Mouse (Mus musculus): Measurements from ENCODE around the gene Katnal1. TPM values are rescaled to one million over a fixed set of nuclear protein-coding genes. Genes with fewer than 3 reads are reported as not detected.

Gene Katnal1
- 6.4 and 6.9 TPM in 2 replicates for polyA plus RNA-seq (2015; fragmentation: Nextera tagmentation; extraction: Ambion mirVana)

DNA sequence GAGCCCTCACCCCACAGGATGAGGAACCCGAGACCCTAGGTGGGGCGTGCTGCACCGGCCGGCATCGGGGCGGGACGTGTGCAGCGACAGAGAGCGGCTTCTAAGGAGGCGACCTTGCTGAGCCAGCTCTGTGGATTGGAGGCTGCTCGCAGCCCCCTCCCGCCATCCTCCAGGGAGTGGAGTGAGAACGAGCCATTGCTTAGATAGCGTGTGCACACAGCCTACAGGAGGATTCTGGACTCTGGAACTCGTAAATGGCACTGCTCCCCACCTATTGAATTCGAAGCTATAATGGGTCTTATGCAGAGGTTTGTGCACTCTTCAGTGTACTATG, at the start of gene Katnal1:
TSS of gene Katnal1 (minus strand) at position 205 of the 334 bp plus-strand sequence.
- 3% methylated on average over 16 of the region's 16 CpGs for WGBS
- Histone ChIP-seq H3K27ac (ENCODE audit: low read length) (peak within 1 kb of the TSS; percentile 93), H3K27me3 (replicated peaks; ENCODE audit: control insufficient read depth, insufficient read depth, low read length) (no peaks in the 10 kb centered on the region), H3K9ac (ENCODE audit: low read depth, low read length) (peak within 1 kb of the TSS; percentile 92), H3K4me3 (ENCODE audit: low read length) (peak within 1 kb of the TSS; percentile 92), H3K36me3 (ENCODE audit: control insufficient read depth, insufficient read depth, low read length) (no peaks in the 10 kb centered on the region), H3K9me3 (ENCODE audit: control insufficient read depth, low read length) (no peaks in the 10 kb centered on the region), H3K4me1 (ENCODE audit: control insufficient read depth, insufficient read depth, low read length) (peaks cover 14% of the 10 kb centered on the region), H3K4me2 (ENCODE audit: low read depth, low read length) (peak within 1 kb of the TSS; percentile 92)
- no peak for ATAC-seq

DNA sequence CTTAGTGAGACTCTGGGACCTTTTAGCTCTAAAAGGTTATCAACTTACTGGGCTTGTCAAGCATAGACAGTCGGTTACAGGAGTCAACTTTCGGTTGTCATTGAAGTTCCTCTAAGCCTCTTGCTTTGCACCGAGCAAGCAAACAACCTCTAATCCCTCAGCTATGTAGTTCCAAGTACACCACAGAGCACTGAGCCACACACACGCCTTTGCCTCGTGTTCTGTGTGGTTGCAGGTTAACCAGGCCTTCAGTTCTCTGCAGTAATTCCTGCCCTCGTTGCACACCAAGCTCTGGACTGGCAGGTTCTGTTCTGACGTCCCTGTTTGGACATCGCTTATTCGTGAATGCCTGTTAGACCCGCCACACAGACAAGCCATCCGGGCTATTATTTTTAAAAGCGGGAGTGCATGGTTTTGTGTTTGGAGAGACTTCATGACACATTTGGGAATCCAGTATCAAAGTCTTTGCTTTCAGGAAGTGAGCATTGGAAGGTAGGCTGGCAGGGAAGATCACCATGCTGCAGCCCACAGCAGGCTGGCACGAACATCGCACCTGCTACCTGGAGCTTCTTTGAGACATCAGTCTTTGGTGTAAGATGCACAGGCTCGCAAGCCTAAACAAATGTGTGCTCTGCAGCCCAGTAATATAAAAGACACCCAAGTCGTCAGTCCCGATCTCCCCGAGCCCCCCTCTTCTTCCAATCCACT, 49.5 kb upstream of the Katnal1 start:
- peak; percentile 83 for ATAC-seq
- Histone ChIP-seq H3K4me1 (ENCODE audit: control insufficient read depth, insufficient read depth, low read length) (peaks cover 7% of the 10 kb centered on the region), H3K4me3 (ENCODE audit: low read length) (no peak overlapping the region), H3K36me3 (ENCODE audit: control insufficient read depth, insufficient read depth, low read length) (no peaks in the 10 kb centered on the region), H3K9ac (ENCODE audit: low read depth, low read length) (no peak overlapping the region; the same call in 1 of the 2 replicates), H3K9me3 (ENCODE audit: control insufficient read depth, low read length) (peaks cover under 1% of the 10 kb centered on the region; the same call in 1 of the 2 replicates), H3K27me3 (replicated peaks; ENCODE audit: control insufficient read depth, insufficient read depth, low read length) (no peaks in the 10 kb centered on the region), H3K27ac (ENCODE audit: low read length) (peak overlapping the region; percentile 79), H3K4me2 (ENCODE audit: low read depth, low read length) (no peak overlapping the region)
- WGBS, result 50% methylated on average over 18 of the region's 18 CpGs

GRCm38 (mm10) chr5:148977698-148978457, 48.8 kb upstream of the Katnal1 start:
- WGBS, result 25% methylated on average over 14 of the region's 14 CpGs
- H3K4me1 ChIP-seq (ENCODE audit: control insufficient read depth, insufficient read depth, low read length), result peaks cover 7% of the 10 kb centered on the region
- no peaks in the 10 kb centered on the region for H3K27me3 ChIP-seq (replicated peaks; ENCODE audit: control insufficient read depth, insufficient read depth, low read length)
- H3K27ac ChIP-seq (ENCODE audit: low read length), result peak overlapping the region; percentile 79
- H3K9ac ChIP-seq (ENCODE audit: low read depth, low read length), result no peak overlapping the region
- ATAC-seq, result peak; percentile 38
- no peak overlapping the region for H3K4me2 ChIP-seq (ENCODE audit: low read depth, low read length)
- H3K4me3 ChIP-seq (ENCODE audit: low read length), result no peak overlapping the region
- no peaks in the 10 kb centered on the region for H3K36me3 ChIP-seq (ENCODE audit: control insufficient read depth, insufficient read depth, low read length)
- H3K9me3 ChIP-seq (ENCODE audit: control insufficient read depth, low read length), result no peaks in the 10 kb centered on the region; the same call in 1 of the 2 replicates

GRCm38 (mm10) chr5:148976876-148977275, 47.8 kb upstream of the Katnal1 start:
- no peak for ATAC-seq
- Histone ChIP-seq H3K9me3 (ENCODE audit: control insufficient read depth, low read length) (no peaks in the 10 kb centered on the region; the same call in 1 of the 2 replicates), H3K27ac (ENCODE audit: low read length) (no peak overlapping the region), H3K27me3 (replicated peaks; ENCODE audit: control insufficient read depth, insufficient read depth, low read length) (no peaks in the 10 kb centered on the region), H3K4me1 (ENCODE audit: control insufficient read depth, insufficient read depth, low read length) (peaks cover 7% of the 10 kb centered on the region), H3K36me3 (ENCODE audit: control insufficient read depth, insufficient read depth, low read length) (no peaks in the 10 kb centered on the region), H3K4me3 (ENCODE audit: low read length) (no peak overlapping the region), H3K9ac (ENCODE audit: low read depth, low read length) (no peak overlapping the region), H3K4me2 (ENCODE audit: low read depth, low read length) (no peak overlapping the region)
- WGBS, result 84% methylated on average over 8 of the region's 8 CpGs

- H3K27ac ChIP-seq (ENCODE audit: low read length), result no peak overlapping the region
- no peaks in the 10 kb centered on the region for H3K36me3 ChIP-seq (ENCODE audit: control insufficient read depth, insufficient read depth, low read length)
- 91% methylated on average over 12 of the region's 12 CpGs for WGBS
- H3K9me3 ChIP-seq (ENCODE audit: control insufficient read depth, low read length), result no peaks in the 10 kb centered on the region
- H3K4me1 ChIP-seq (ENCODE audit: control insufficient read depth, insufficient read depth, low read length), result peaks cover 7% of the 10 kb centered on the region
- no peak for ATAC-seq
- no peaks in the 10 kb centered on the region for H3K27me3 ChIP-seq (replicated peaks; ENCODE audit: control insufficient read depth, insufficient read depth, low read length)
- no peak overlapping the region for H3K4me3 ChIP-seq (ENCODE audit: low read length)
- H3K9ac ChIP-seq (ENCODE audit: low read depth, low read length), result no peak overlapping the region
- no peak overlapping the region for H3K4me2 ChIP-seq (ENCODE audit: low read depth, low read length)
Measured at GRCm38 (mm10) chr5:148975035-148975434, 45.9 kb upstream of the Katnal1 start.

- Histone ChIP-seq H3K4me2 (ENCODE audit: low read depth, low read length) (no peak overlapping the region), H3K4me1 (ENCODE audit: control insufficient read depth, insufficient read depth, low read length) (peaks cover 17% of the 10 kb centered on the region), H3K9ac (ENCODE audit: low read depth, low read length) (no peak overlapping the region), H3K36me3 (ENCODE audit: control insufficient read depth, insufficient read depth, low read length) (no peaks in the 10 kb centered on the region), H3K27me3 (replicated peaks; ENCODE audit: control insufficient read depth, insufficient read depth, low read length) (no peaks in the 10 kb centered on the region), H3K27ac (ENCODE audit: low read length) (no peak overlapping the region), H3K9me3 (ENCODE audit: control insufficient read depth, low read length) (no peaks in the 10 kb centered on the region), H3K4me3 (ENCODE audit: low read length) (no peak overlapping the region)
- 28% methylated on average over 6 of the region's 6 CpGs for WGBS
- no peak for ATAC-seq
Measured at GRCm38 (mm10) chr5:148973019-148973668, 44.0 kb upstream of the Katnal1 start.

DNA sequence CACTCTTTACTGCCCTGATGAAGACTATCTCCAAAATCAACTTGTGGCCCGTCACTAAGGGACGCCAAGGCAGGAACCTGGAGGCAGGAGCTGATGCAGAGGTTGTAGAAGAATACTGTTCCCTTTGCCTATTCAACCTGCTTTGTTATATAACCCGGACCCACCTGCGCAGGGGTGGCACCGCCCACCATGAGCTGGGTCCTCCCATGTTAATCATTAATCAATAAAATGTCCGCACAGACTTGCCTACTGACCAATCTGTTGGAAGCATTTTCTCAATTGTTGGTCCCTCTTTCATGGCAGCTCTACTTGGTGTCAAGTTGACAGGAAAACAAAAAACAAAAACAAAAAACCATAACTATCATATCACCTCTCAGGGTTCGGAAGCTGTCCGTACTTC, 43.0 kb upstream of the Katnal1 start:
- Histone ChIP-seq H3K9ac (ENCODE audit: low read depth, low read length) (no peak overlapping the region), H3K4me3 (ENCODE audit: low read length) (no peak overlapping the region), H3K9me3 (ENCODE audit: control insufficient read depth, low read length) (no peaks in the 10 kb centered on the region), H3K27me3 (replicated peaks; ENCODE audit: control insufficient read depth, insufficient read depth, low read length) (no peaks in the 10 kb centered on the region), H3K4me1 (ENCODE audit: control insufficient read depth, insufficient read depth, low read length) (peaks cover 10% of the 10 kb centered on the region), H3K27ac (ENCODE audit: low read length) (no peak overlapping the region), H3K36me3 (ENCODE audit: control insufficient read depth, insufficient read depth, low read length) (no peaks in the 10 kb centered on the region), H3K4me2 (ENCODE audit: low read depth, low read length) (no peak overlapping the region)
- ATAC-seq, result no peak
- WGBS, result 77% methylated on average over 8 of the region's 8 CpGs

DNA sequence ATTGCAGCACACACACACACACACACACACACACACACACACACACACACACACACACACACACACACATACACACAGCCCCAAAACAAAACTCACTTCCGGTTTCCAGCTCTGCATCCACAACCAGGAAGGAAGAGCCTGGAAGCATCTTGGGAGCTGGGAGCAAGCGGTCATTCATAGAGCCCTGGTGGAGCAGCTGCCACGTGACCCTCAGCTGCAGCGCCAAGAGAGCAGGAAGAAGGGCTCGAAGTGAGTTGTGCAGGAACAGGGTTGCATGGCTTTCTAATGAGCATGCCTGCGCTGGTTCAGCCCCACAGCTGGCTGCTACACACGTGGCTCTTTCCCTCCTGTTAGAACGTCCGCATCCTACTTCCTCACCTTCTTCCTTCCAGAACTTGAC, 40.5 kb upstream of the Katnal1 start:
- peaks cover 25% of the 10 kb centered on the region for H3K4me1 ChIP-seq (ENCODE audit: control insufficient read depth, insufficient read depth, low read length)
- no peak overlapping the region for H3K9ac ChIP-seq (ENCODE audit: low read depth, low read length)
- no peaks in the 10 kb centered on the region for H3K9me3 ChIP-seq (ENCODE audit: control insufficient read depth, low read length)
- H3K27me3 ChIP-seq (replicated peaks; ENCODE audit: control insufficient read depth, insufficient read depth, low read length), result no peaks in the 10 kb centered on the region
- 31% methylated on average over 9 of the region's 9 CpGs for WGBS
- H3K4me2 ChIP-seq (ENCODE audit: low read depth, low read length), result no peak overlapping the region
- no peaks in the 10 kb centered on the region for H3K36me3 ChIP-seq (ENCODE audit: control insufficient read depth, insufficient read depth, low read length)
- no peak overlapping the region for H3K4me3 ChIP-seq (ENCODE audit: low read length)
- ATAC-seq, result peak; percentile 53
- H3K27ac ChIP-seq (ENCODE audit: low read length), result no peak overlapping the region

- no peak for ATAC-seq
- no peak overlapping the region for H3K4me2 ChIP-seq (ENCODE audit: low read depth, low read length)
- peaks cover 25% of the 10 kb centered on the region for H3K4me1 ChIP-seq (ENCODE audit: control insufficient read depth, insufficient read depth, low read length)
- WGBS, result 42% methylated on average over 7 of the region's 7 CpGs
- peak overlapping the region; percentile 60; the same call in 1 of the 2 replicates for H3K27ac ChIP-seq (ENCODE audit: low read length)
- no peaks in the 10 kb centered on the region for H3K36me3 ChIP-seq (ENCODE audit: control insufficient read depth, insufficient read depth, low read length)
- no peaks in the 10 kb centered on the region for H3K27me3 ChIP-seq (replicated peaks; ENCODE audit: control insufficient read depth, insufficient read depth, low read length)
- H3K9me3 ChIP-seq (ENCODE audit: control insufficient read depth, low read length), result no peaks in the 10 kb centered on the region
- H3K9ac ChIP-seq (ENCODE audit: low read depth, low read length), result 0 out of 2 replicates have a peak overlapping the region, but pooled peaks have one; percentile 11
- H3K4me3 ChIP-seq (ENCODE audit: low read length), result no peak overlapping the region
Measured at GRCm38 (mm10) chr5:148968958-148969576, 39.9 kb upstream of the Katnal1 start.
